Mouse (Mus musculus): Measurements from ENCODE around the gene Rngtt.

- no peak for TF ChIP-seq GATA1 (IDR thresholded peaks at IDR 0.05; ENCODE audit: borderline replicate concordance, low read length)
- no peak for TF ChIP-seq FLI1 (IDR thresholded peaks at IDR 0.05; ENCODE audit: low read length)
Measured at GRCm38 (mm10) chr4:33532596-33532995, 222.5 kb downstream of the Rngtt start.
